Mouse (Mus musculus): ENCODE data around the gene Zc3h12a. TPM values are rescaled to one million over a fixed set of nuclear protein-coding genes. Genes with fewer than 3 reads are reported as not detected.

Gene Zc3h12a
- polyA plus RNA-seq, 1 experiment from 2014 or later, result 0.36 TPM

GRCm38 (mm10) chr4:125138321-125138720, 10.7 kb upstream of the Zc3h12a start:
- H3K27ac ChIP-seq (replicated peaks), result no peak overlapping the region
- no peak overlapping the region for H3K9ac ChIP-seq (replicated peaks)
- H3K4me1 ChIP-seq, result no peaks in the 10 kb centered on the region
- H3K4me3 ChIP-seq, result no peak overlapping the region
- 82% methylated on average over 7 of the region's 7 CpGs for WGBS
- H3K27me3 ChIP-seq, result peaks cover 5% of the 10 kb centered on the region
- ATAC-seq (ENCODE audit: low FRiP score, low read depth), result no peak
- no peaks in the 10 kb centered on the region for H3K36me3 ChIP-seq
- no peaks in the 10 kb centered on the region for H3K9me3 ChIP-seq
- H3K4me2 ChIP-seq (replicated peaks), result no peak overlapping the region

DNA sequence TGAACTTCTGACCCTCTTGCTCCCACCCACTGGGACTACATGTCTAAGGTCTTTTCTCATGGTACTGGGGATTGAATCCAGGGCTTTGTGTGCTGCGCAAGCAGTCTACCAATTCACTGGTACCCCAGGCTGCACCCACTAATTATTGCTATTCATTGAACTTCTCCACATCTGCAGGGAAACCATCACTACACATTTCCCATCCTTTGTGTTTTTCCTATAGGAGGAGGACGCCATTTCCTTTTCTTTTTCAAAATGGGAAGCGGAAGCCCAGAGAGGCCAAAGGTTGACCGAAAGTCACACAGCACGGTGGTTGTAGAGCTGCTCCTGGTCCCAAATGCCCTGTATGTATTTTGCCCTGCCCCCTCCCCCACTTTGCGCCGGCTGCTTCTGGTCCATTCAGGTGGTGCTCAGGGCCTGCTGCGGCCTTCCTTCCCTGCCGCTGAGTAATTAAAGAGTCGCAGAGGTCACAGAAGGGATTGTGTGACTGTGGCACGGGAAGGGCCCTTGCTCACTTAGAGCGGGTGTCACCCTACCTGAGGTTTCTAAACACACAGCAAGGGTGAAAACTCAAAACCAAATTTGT, 8.8 kb upstream of the Zc3h12a start:
- Histone ChIP-seq H3K36me3 (no peaks in the 10 kb centered on the region), H3K27ac (replicated peaks) (no peak overlapping the region), H3K9me3 (no peaks in the 10 kb centered on the region), H3K9ac (replicated peaks) (no peak overlapping the region), H3K27me3 (no peaks in the 10 kb centered on the region; the same call in 1 of the 2 replicates), H3K4me1 (no peaks in the 10 kb centered on the region), H3K4me3 (no peak overlapping the region), H3K4me2 (replicated peaks) (no peak overlapping the region)
- 57% methylated on average over 12 of the region's 12 CpGs for WGBS
- no peak for ATAC-seq (ENCODE audit: low FRiP score, low read depth)

- H3K9me3 ChIP-seq, result no peaks in the 10 kb centered on the region
- no peaks in the 10 kb centered on the region; the same call in 1 of the 2 replicates for H3K27me3 ChIP-seq
- H3K4me2 ChIP-seq (replicated peaks), result no peak overlapping the region
- ATAC-seq (ENCODE audit: low FRiP score, low read depth), result no peak
- no peak overlapping the region for H3K9ac ChIP-seq (replicated peaks)
- H3K27ac ChIP-seq (replicated peaks), result no peak overlapping the region
- no peaks in the 10 kb centered on the region for H3K36me3 ChIP-seq
- 81% methylated on average over 10 of the region's 10 CpGs for WGBS
- no peaks in the 10 kb centered on the region for H3K4me1 ChIP-seq
- H3K4me3 ChIP-seq, result no peak overlapping the region
Measured at GRCm38 (mm10) chr4:125135076-125135855, 7.6 kb upstream of the Zc3h12a start.

DNA sequence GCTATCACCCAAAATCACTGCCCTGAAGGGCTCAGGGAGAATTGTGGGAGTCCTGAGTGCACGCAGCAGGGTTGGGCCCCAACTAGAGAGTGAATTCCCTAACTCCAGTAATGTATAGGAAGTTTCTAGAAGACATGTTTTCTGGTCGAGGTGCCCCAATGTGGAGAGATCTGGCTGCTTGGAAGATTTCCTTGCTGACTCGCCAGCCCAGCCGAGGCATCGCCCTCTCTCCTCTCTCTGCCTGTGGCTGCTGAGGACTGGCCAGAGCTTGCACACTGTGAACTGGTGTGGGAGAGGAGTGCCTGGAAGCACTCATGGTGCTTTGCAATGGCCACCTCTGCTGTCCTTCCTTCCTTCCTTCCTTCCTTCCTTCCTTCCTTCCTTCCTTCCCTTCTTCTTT, 7.0 kb upstream of the Zc3h12a start:
- H3K27me3 ChIP-seq, result no peaks in the 10 kb centered on the region; the same call in 1 of the 2 replicates
- H3K4me2 ChIP-seq (replicated peaks), result no peak overlapping the region
- WGBS, result 86% methylated on average over 5 of the region's 5 CpGs
- no peak overlapping the region for H3K9ac ChIP-seq (replicated peaks)
- no peak overlapping the region for H3K4me3 ChIP-seq
- H3K27ac ChIP-seq (replicated peaks), result no peak overlapping the region
- H3K4me1 ChIP-seq, result no peaks in the 10 kb centered on the region
- H3K36me3 ChIP-seq, result no peaks in the 10 kb centered on the region
- no peak for ATAC-seq (ENCODE audit: low FRiP score, low read depth)
- H3K9me3 ChIP-seq, result no peaks in the 10 kb centered on the region

DNA sequence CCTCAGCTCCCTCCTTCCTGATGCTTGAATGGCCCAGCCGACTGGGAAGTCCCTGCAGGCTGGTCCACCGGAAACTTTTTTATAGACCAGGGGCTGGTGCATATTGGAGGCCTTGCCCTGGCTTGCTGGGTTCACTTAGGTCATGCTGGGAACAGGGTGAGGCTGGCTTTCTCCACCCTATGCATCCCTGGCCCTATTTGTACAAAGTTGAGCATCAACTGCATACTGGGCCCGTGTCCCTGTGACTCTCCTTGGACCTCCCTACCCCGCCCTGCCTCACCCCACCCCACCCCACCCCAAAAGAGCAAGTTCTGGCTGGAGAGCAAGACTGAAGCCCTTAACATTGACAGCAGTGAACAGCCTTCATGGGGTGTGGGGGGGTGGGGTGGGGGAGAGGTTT, 6.6 kb upstream of the Zc3h12a start:
- Histone ChIP-seq H3K27me3 (no peaks in the 10 kb centered on the region; the same call in 1 of the 2 replicates), H3K4me1 (no peaks in the 10 kb centered on the region), H3K27ac (replicated peaks) (no peak overlapping the region), H3K4me3 (no peak overlapping the region), H3K9me3 (no peaks in the 10 kb centered on the region), H3K4me2 (replicated peaks) (no peak overlapping the region), H3K36me3 (no peaks in the 10 kb centered on the region), H3K9ac (replicated peaks) (no peak overlapping the region)
- no peak for ATAC-seq (ENCODE audit: low FRiP score, low read depth)
- 86% methylated on average over 4 of the region's 4 CpGs for WGBS

- Histone ChIP-seq H3K27me3 (peaks cover 13% of the 10 kb centered on the region), H3K4me3 (no peak overlapping the region), H3K9me3 (no peaks in the 10 kb centered on the region), H3K4me1 (peaks cover 8% of the 10 kb centered on the region), H3K36me3 (no peaks in the 10 kb centered on the region), H3K9ac (replicated peaks) (no peak overlapping the region), H3K4me2 (replicated peaks) (no peak overlapping the region), H3K27ac (replicated peaks) (no peak overlapping the region)
- WGBS, result 27% methylated on average over 5 of the region's 5 CpGs
- ATAC-seq (ENCODE audit: low FRiP score, low read depth), result no peak
Measured at GRCm38 (mm10) chr4:125132394-125132793, 4.8 kb upstream of the Zc3h12a start.

GRCm38 (mm10) chr4:125131493-125131892, 3.9 kb upstream of the Zc3h12a start:
- Histone ChIP-seq H3K36me3 (no peaks in the 10 kb centered on the region), H3K9ac (replicated peaks) (no peak overlapping the region), H3K27me3 (peaks cover 22% of the 10 kb centered on the region), H3K4me2 (replicated peaks) (no peak overlapping the region), H3K4me3 (no peak overlapping the region), H3K27ac (replicated peaks) (no peak overlapping the region), H3K4me1 (peaks cover 11% of the 10 kb centered on the region), H3K9me3 (no peaks in the 10 kb centered on the region)
- WGBS, result 88% methylated on average over 4 of the region's 4 CpGs
- ATAC-seq (ENCODE audit: low FRiP score, low read depth), result no peak

DNA sequence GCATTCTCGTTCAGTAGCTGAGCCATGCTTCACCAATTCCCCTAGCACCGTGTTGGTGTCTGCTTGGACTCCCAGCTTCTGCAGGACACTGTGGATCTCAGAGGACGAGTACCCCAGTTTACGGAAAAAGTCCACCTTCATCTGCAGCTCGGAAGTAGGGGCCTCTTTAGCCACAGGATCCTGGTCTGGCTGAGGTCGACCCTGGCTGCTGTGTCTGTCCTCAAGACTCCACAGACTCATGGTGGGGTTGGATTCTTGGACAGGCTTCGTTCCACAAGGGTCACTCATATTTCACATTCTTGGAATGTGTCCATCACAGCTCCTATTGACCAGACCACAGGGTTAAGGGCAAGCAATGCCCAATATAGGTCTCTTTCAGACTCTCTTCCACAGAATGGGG, 879 bp downstream of the Zc3h12a start:
- Histone ChIP-seq H3K27ac (replicated peaks) (no peak overlapping the region), H3K27me3 (peaks cover 36% of the 10 kb centered on the region), H3K9ac (replicated peaks) (no peak overlapping the region), H3K36me3 (no peaks in the 10 kb centered on the region), H3K4me3 (peak overlapping the region; percentile 62; the same call in 1 of the 2 replicates), H3K4me1 (peaks cover 19% of the 10 kb centered on the region), H3K9me3 (no peaks in the 10 kb centered on the region), H3K4me2 (replicated peaks) (peak overlapping the region; percentile 96)
- 79% methylated on average over 7 of the region's 7 CpGs for WGBS
- no peak for ATAC-seq (ENCODE audit: low FRiP score, low read depth)

DNA sequence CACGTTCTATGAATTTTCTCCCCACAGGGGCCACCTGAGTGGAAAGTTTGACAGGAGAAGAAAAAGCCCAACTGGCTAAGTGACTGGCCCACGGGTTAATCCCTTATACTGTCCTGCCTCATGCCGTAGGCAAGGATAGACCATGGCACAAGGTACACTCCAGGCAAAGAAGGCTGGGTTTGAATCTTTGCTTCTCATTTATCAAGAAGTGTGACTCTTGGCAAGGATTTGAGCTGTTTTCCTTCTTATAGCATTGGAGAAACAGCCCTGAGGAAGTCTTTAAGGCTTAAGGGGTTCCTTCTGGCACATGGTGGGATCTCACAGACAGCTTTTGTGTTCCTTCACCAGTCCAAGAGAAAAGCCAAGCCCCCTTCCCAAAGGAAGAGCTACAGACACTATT, 1.5 kb downstream of the Zc3h12a start:
- H3K4me3 ChIP-seq, result no peak overlapping the region
- no peaks in the 10 kb centered on the region for H3K36me3 ChIP-seq
- H3K4me2 ChIP-seq (replicated peaks), result no peak overlapping the region
- H3K27me3 ChIP-seq, result peaks cover 36% of the 10 kb centered on the region
- WGBS, result 90% methylated on average over 3 of the region's 3 CpGs
- no peak overlapping the region for H3K9ac ChIP-seq (replicated peaks)
- ATAC-seq (ENCODE audit: low FRiP score, low read depth), result no peak
- peaks cover 19% of the 10 kb centered on the region for H3K4me1 ChIP-seq
- H3K27ac ChIP-seq (replicated peaks), result no peak overlapping the region
- no peaks in the 10 kb centered on the region for H3K9me3 ChIP-seq

DNA sequence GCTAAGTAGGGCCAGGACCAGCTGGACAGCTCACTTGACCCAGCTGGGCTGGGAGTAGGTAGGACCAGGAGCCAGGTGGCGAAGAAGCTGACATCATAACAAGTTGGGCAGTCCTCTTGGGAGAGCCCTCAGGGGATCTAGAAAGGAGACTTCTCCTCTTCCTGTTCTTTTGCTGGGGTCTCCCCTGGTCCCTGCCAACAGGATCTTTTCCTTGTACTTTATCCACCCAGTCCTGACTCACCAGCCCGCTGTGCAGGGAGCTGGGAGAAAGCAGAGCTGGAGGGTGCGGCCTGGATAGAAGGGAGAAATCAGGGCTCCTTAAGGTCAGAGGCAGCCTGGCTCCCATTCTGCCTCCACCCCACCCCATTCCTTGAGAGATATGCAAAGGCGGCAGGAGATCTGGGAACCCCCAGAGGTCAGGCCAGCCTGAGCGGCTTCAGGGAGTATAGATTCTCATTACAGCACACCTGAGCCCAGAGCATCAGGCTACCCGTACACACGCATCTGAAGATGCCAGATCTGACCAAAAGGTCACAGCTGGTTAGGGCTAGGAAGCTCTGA, 2.2 kb downstream of the Zc3h12a start:
- 75% methylated on average over 7 of the region's 7 CpGs for WGBS
- Histone ChIP-seq H3K4me1 (peaks cover 19% of the 10 kb centered on the region), H3K4me2 (replicated peaks) (no peak overlapping the region), H3K4me3 (no peak overlapping the region), H3K9me3 (no peaks in the 10 kb centered on the region), H3K9ac (replicated peaks) (no peak overlapping the region), H3K27me3 (peaks cover 36% of the 10 kb centered on the region), H3K27ac (replicated peaks) (no peak overlapping the region), H3K36me3 (no peaks in the 10 kb centered on the region)
- no peak for ATAC-seq (ENCODE audit: low FRiP score, low read depth)

DNA sequence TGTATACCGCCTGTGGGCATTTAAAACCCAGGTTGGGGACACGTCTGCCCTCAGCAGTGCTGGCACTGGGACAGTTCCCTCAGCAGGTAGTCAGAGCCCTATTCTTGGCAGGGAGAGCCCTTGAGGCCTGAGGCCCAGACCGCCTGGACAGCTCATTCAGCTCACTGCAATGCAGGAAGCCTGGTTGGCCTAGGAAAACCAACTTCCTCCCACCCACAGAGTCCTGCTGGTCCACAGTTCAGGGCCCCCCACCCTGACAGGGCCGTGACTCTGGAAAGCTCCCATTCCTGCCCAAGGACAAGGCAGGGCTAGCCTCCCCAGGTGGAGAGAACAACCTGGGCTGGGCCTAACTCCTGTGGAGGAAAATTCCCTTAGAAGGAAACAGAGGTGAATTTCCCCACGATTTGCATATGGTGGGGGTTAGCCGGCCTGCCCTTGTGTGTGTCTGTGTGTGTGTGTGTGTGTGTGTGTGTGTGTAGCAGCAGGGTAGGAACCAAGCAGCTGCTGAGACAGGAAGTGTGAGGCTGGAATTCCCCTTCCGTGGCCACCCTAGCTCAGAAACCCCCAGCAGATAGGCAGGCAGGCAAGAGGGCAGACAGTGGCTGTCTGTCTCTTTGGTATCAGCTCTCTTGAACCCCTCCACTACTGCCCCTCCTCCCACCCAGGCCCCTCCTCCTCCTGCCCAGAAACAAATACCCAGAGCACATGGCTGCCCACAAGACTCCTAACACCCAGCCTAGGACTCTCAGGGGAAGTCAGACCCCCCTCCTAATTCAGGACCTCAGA, 3.0 kb downstream of the Zc3h12a start:
- Histone ChIP-seq H3K9me3 (no peaks in the 10 kb centered on the region), H3K9ac (replicated peaks) (no peak overlapping the region), H3K4me1 (peaks cover 19% of the 10 kb centered on the region), H3K27ac (replicated peaks) (no peak overlapping the region), H3K4me3 (no peak overlapping the region), H3K36me3 (no peaks in the 10 kb centered on the region), H3K27me3 (peaks cover 36% of the 10 kb centered on the region), H3K4me2 (replicated peaks) (no peak overlapping the region)
- ATAC-seq (ENCODE audit: low FRiP score, low read depth), result no peak
- 46% methylated on average over 7 of the region's 7 CpGs for WGBS

DNA sequence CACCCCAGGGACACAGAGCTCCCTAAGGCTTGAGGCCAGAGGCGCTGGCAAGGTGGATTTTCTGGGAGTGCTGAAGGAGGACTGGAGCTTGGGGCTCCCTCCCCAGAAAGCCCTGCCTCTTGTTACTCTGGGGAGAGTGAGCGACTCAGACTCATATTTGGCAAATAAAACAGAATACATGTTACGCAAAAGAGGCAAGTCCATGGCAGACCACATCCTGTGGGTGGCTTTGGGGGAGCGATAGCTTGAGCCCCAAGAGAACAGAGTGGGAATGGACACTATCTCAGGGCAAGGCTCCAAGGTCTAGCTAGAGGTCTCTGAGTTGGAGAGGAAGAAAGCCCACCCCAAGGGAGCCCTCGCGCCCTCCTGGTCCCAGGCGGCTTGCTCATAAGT, 4.4 kb downstream of the Zc3h12a start:
- H3K36me3 ChIP-seq, result no peaks in the 10 kb centered on the region
- H3K9me3 ChIP-seq, result no peaks in the 10 kb centered on the region
- no peak overlapping the region for H3K27ac ChIP-seq (replicated peaks)
- H3K9ac ChIP-seq (replicated peaks), result no peak overlapping the region
- WGBS, result 70% methylated on average over 7 of the region's 7 CpGs
- H3K4me3 ChIP-seq, result no peak overlapping the region
- H3K4me2 ChIP-seq (replicated peaks), result no peak overlapping the region
- H3K4me1 ChIP-seq, result peaks cover 19% of the 10 kb centered on the region
- H3K27me3 ChIP-seq, result peaks cover 29% of the 10 kb centered on the region
- ATAC-seq (ENCODE audit: low FRiP score, low read depth), result no peak
